Mouse (Mus musculus) B cell, adult 62 days (primary cell): Measurements from ENCODE around the gene Gm10491. TPM values are rescaled to one million over a fixed set of nuclear protein-coding genes. Genes with fewer than 3 reads are reported as not detected.

Source experiments
- total RNA-seq: library from RNA; stranded (reverse); gene quantifications from 4 replicates; pipeline ENCODE4 v1.2.4, GENCODE M21; 2023

Gm10491 gene
- not detected in 4 replicates for total RNA-seq

GRCm38 (mm10) chrX:7907735-7908134 lies at the start of gene Gm10491:
TSS of gene Gm10491 (minus strand) at chrX:7907835.

GRCm38 (mm10) chrX:7947108-7947899 lies 39.7 kb upstream of the Gm10491 start, which contains the start of gene Hdac6:
TSS of gene Hdac6 (minus strand) at chrX:7947889.

DNA sequence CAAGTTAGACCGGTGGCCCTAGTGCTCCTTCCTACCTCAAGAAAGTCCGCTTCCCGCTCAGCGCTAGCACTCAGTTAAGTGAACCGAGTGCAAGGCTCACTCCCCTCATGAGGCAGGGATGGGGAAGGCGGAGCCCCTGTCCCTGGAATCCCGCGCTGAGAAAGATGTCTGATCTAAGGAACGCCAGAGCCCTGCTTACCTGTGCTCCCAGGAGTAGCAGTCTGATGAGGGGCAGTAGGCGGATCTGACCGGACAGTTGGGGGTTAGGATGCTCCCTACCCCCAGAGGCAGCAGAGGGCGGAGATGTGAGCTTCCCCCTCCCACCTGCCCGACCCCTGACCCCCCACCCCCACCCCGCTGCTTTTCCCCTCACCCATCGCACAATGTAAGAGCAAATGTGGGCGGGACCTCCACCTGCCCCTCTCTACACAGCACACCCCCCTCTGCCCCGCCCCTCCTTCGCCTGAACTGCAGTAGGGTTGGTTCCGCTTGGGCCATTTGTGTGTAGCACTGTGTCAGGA lies 20.7 kb upstream of the Gm10491 start, which contains the start of gene Eras:
Gene Eras, minus strand, starts transcription at position 338 of the 521 bp plus-strand sequence.

DNA sequence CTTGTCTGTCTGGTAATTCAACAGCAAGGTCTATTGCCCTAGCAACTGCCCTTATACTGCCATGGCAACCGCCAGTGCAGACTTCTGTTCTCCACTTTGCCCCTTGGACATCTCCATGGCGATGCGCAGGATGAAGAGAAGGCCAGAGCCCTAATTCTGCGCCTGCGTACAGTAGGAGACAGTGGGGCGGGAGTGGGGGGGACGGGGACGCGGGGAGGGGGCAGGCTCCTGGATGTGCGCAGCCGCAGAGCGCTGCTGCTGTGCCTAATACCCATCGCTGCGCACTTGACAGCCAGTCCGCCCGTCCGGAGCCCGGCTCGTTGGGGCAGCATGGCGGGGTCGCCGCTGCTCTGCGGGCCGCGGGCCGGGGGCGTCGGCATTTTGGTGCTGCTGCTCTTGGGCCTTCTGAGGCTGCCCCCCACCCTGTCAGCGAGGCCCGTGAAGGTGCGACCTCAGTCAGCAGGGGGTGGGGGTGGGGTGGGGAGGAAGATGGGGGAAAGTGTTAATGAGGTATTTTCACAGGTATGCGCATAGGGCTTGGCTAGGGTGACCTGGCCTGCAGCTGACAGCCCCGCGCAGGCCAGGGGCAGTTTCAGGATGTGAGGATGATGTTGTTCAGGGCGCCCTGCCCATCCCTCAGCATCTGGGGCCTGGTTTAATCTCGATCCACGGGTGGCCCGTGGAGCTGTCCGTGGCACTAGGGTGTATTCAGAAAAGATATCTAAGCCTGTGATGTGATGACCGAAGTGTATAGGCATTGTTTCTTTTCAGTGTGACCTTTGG lies 12.2 kb upstream of the Gm10491 start, which contains the start of gene Pcsk1n:
Gene Pcsk1n, plus strand, starts transcription at position 222 of the 783 bp plus-strand sequence.

DNA sequence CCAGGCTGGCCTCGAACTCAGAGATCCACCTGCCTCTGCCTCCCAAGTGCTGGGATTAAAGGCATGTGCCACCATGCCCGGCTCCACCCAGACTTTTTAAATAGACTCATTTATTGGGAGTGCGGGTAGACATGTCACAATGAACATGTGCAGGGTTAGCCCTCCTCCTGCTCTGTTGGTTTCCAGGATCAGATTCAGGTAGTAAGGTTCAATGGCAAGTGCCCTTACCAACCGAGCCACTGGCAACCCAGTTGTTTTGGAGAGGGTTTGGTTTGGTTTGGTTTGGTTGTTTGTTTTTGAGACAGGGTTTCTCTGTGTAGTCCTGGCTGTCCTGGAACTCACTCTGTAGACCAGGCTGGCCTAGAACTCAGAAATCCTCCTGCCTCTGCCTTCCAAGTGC lies 1.6 kb upstream of the Gm10491 start, which contains the start of gene Gm10490:
Gene Gm10490, plus strand, starts transcription at position 301 of the 400 bp plus-strand sequence.

GRCm38 (mm10) chrX:7898880-7899874 lies 8.5 kb downstream of the Gm10491 start, which contains the start of the genes Pqbp1 and Timm17b:
TSS of gene Pqbp1 (minus strand) at chrX:7899269.
TSS of gene Timm17b (plus strand) at chrX:7899357.

GRCm38 (mm10) chrX:7883841-7884567 lies 23.6 kb downstream of the Gm10491 start, which contains the start of gene Slc35a2:
TSS of gene Slc35a2 (plus strand) at chrX:7884028.

DNA sequence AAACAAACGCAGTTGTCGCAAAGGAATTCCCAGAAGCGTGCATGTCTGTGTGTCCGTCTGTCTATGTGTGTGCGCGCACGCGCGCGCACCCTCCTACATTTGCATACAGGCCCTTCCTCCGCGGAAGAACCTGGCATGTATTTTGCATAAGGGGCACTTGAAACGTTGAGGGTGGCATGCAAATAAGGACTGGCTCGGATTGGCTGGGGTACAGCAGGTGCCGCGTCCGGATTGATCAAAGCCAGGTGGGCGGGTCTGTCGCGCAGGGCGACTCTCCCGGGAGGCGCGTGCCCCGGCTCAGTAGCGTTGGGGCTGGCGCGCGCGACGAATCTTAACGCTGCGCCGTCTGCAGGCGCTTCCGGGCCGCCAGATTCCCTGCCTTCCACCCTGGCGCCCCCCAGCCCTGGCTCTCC lies 29.6 kb downstream of the Gm10491 start, which contains the start of gene Pim2:
Gene Pim2, plus strand, starts transcription at position 256 of the 413 bp plus-strand sequence.

Other genes with a start within 250 kb of the Gm10491 start
- 85.6 to 91.6 TPM (median 88.3 TPM) in 4 replicates for gene Plp2, start 236.4 kb downstream of the Gm10491 start, total RNA-seq
- gene Magix, start 226.6 kb downstream of the Gm10491 start, total RNA-seq: not detected in 4 replicates
- 45.1 to 48.2 TPM (median 46.2 TPM) in 4 replicates for gene Gpkow, start 210.7 kb downstream of the Gm10491 start, total RNA-seq
- gene Wdr45, start 193.5 kb downstream of the Gm10491 start, total RNA-seq: 58.2 to 89.6 TPM (median 70.2 TPM) in 4 replicates
- not detected in 4 replicates for gene Gm45208, start 185.6 kb downstream of the Gm10491 start, total RNA-seq
- gene Praf2, start 179.4 kb downstream of the Gm10491 start, total RNA-seq: 9.6 to 13.9 TPM (median 12.0 TPM) in 4 replicates
- not detected in 4 replicates for gene Ccdc120, start 156.9 kb downstream of the Gm10491 start, total RNA-seq
- gene Tfe3, start 145.3 kb downstream of the Gm10491 start, total RNA-seq: 26.2 to 36.6 TPM (median 32.7 TPM) in 4 replicates
- 277 to 286 TPM (median 284 TPM) in 4 replicates for gene Gripap1, start 118.1 kb downstream of the Gm10491 start, total RNA-seq
- 1.5 to 2.4 TPM (median 1.9 TPM) in 4 replicates for gene Kcnd1, start 85.5 kb downstream of the Gm10491 start, total RNA-seq
- 168 to 185 TPM (median 181 TPM) in 4 replicates for gene Otud5, start 66.5 kb downstream of the Gm10491 start, total RNA-seq
- 36.0 to 41.3 TPM (median 37.2 TPM) in 4 replicates for gene Pim2, start 29.6 kb downstream of the Gm10491 start, total RNA-seq
- gene Slc35a2, start 23.8 kb downstream of the Gm10491 start, total RNA-seq: 28.8 to 38.6 TPM (median 35.1 TPM) in 4 replicates
- 126 to 133 TPM (median 129 TPM) in 4 replicates for gene Pqbp1, start 8.6 kb downstream of the Gm10491 start, total RNA-seq
- gene Timm17b, start 8.5 kb downstream of the Gm10491 start, total RNA-seq: 38.8 to 55.7 TPM (median 51.5 TPM) in 4 replicates
- 2.1 TPM in 1 of 4 replicates, not detected in the others for gene Gm10490, start 1.7 kb upstream of the Gm10491 start, total RNA-seq
- gene Pcsk1n, start 12.0 kb upstream of the Gm10491 start, total RNA-seq: not detected in 4 replicates
- gene Eras, start 20.8 kb upstream of the Gm10491 start, total RNA-seq: not detected in 4 replicates
- gene Hdac6, start 40.1 kb upstream of the Gm10491 start, total RNA-seq: 15.9 to 26.0 TPM (median 21.4 TPM) in 4 replicates
- gene Gata1, start 70.2 kb upstream of the Gm10491 start, total RNA-seq: not detected in 4 replicates
- not detected in 4 replicates for gene Glod5, start 110.7 kb upstream of the Gm10491 start, total RNA-seq
- 25.6 to 28.5 TPM (median 27.7 TPM) in 4 replicates for gene Suv39h1, start 166.9 kb upstream of the Gm10491 start, total RNA-seq
- 123 to 128 TPM (median 127 TPM) in 4 replicates for gene Was, start 182.7 kb upstream of the Gm10491 start, total RNA-seq
- 32.4 to 39.9 TPM (median 35.9 TPM) in 4 replicates for gene Wdr13, start 225.1 kb upstream of the Gm10491 start, total RNA-seq
- gene Rbm3, start 238.0 kb upstream of the Gm10491 start, total RNA-seq: 695 to 785 TPM (median 740 TPM) in 4 replicates